Mouse (Mus musculus) B cell, adult (primary cell): ENCODE data around the gene Ibtk. TPM values are rescaled to one million over a fixed set of nuclear protein-coding genes. Genes with fewer than 3 reads are reported as not detected.

ENCODE experiments used
- total RNA-seq: library from RNA; stranded (reverse); gene quantifications from 4 replicates; pipeline ENCODE4 v1.2.4, GENCODE M21; 2023; ENCODE audit not compliant: inconsistent age

Gene Ibtk
- total RNA-seq, result 45.1 to 48.7 TPM (median 46.4 TPM) in 4 replicates

GRCm38 (mm10) chr9:85749142-85749921, at the start of gene Ibtk:
Gene Ibtk (minus strand): TSS chr9:85749334.

Other genes starting within 250 kb of the Ibtk start
- not detected in 4 replicates for gene Tpbg, start 93.0 kb upstream of the Ibtk start, total RNA-seq